Mouse (Mus musculus): Measurements from ENCODE around the gene Olfr734.

Gene Olfr734

GRCm38 (mm10) chr14:50326661-50327060 is at the start of gene Olfr734:
Olfr734 (minus strand) TSS chr14:50326761.
- DNase-seq (ENCODE audit: low spot score), result no peak

GRCm38 (mm10) chr14:50363561-50363960 is 37.0 kb upstream of the Olfr734 start:
- no peak for DNase-seq (ENCODE audit: low spot score)

GRCm38 (mm10) chr14:50360480-50360879 is 33.9 kb upstream of the Olfr734 start:
- DNase-seq (ENCODE audit: low spot score), result no peak

GRCm38 (mm10) chr14:50357593-50357992 is 31.0 kb upstream of the Olfr734 start, which contains the start of gene Tlr11:
Tlr11 (plus strand) TSS chr14:50357914.
- no peak for DNase-seq (ENCODE audit: low spot score)

- DNase-seq (ENCODE audit: low spot score), result no peak
Observed at GRCm38 (mm10) chr14:50356725-50357124, 30.2 kb upstream of the Olfr734 start.

GRCm38 (mm10) chr14:50352438-50352837 is 25.9 kb upstream of the Olfr734 start:
- no peak for DNase-seq (ENCODE audit: low spot score)

- no peak for DNase-seq (ENCODE audit: low spot score)
Observed at GRCm38 (mm10) chr14:50348796-50349195, 22.2 kb upstream of the Olfr734 start, which contains the start of gene Olfr735. Olfr735 (minus strand) TSS chr14:50348872.

- no peak for DNase-seq (ENCODE audit: low spot score)
Observed at GRCm38 (mm10) chr14:50301422-50301821, 25.1 kb downstream of the Olfr734 start, which contains the start of gene Olfr733. Olfr733 (minus strand) TSS chr14:50301522.

- no peak for DNase-seq (ENCODE audit: low spot score)
Observed at GRCm38 (mm10) chr14:50284106-50284505, 42.5 kb downstream of the Olfr734 start, which contains the start of gene Olfr732. Olfr732 (minus strand) TSS chr14:50284206.

Data from adipocyte (in vitro differentiated cells).